Mouse (Mus musculus) lung, postnatal 4 days (tissue): ENCODE measurements around the gene Mfsd12.
A peak's percentile ranks its signal among the peaks of the same experiment; 100 is the strongest.

Experiments
- DNase-seq, 2 experiments: peaks; one replicate each; pipeline ENCODE4 v3.0.0; 2021

Mfsd12 gene

DNA sequence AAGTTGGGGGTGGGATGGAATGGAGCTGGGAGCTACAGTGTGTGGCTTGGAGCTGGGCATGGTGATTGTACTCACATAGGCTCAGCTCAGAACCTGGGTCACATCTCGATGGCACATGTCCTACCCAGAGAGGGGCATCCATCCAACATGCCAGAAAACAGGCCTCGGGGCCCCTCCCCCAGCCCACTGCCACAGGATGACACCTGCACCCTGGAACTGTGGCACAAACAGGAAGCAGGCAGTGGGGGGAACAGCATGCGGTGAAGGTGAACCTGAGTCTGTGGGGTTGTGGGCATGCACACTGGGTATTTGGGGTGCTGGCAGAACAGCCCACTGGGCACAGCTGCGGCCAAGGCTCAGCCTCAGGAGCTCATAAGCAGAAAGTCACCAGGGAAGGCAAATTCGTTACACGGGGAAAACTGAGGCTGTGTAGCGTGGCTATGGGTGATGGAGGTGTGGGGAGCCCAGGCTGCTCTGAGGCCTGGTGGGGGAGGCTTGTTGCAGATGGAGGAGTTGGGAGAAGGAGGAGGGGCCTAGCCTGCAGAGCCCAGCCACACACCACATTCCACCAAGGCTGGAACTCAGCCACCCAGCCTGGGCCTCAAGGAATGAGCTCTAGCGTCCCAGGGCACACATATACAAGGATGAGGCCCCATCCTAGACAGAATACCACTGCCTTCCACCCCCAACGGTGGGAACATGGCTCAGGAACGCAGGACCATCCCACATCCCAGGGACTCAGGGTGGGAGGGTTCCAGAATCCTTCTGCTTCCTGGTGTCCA lies 27.9 kb upstream of the Mfsd12 start:
- DNase-seq: peak; percentile 65 to 85

DNA sequence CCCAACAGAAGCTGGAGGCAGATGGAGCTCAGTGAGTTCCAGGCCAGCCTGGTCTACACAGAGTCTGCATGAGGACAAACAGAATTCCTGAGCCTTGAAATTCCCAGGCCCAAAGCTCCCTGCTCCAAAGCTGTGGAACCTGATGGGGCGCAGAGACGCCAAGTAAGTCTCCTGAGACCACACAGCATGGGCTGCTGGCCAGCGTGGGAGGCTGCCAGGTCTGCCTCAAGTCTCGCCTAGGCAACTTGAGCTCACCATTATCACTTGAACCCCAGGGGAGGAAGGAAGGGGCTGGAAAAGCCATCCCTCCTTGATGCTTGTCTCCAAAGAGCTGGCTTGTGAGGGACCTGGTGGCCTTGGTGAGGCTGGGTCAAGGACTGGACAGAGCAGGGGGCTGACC lies 27.3 kb upstream of the Mfsd12 start:
- no peak for DNase-seq

DNA sequence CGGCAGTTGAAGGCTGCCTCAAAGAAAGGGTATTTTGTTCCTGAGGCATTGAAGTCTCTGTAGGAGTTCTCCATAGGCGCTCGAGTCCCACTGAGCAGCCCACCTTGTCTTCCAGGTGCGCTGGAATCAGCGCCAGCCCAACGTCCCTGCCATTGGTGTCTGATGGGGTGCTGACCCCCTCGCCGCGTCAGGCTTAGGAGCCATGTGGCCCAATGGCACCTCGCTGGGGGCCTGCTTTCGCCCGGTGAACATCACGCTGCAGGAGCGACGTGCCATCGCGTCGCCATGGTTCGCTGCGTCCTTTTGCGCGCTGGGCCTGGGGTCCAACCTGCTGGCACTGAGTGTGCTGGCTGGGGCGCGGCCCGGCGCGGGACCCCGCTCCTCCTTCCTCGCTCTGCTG lies 25.0 kb upstream of the Mfsd12 start:
- no peak for DNase-seq

DNA sequence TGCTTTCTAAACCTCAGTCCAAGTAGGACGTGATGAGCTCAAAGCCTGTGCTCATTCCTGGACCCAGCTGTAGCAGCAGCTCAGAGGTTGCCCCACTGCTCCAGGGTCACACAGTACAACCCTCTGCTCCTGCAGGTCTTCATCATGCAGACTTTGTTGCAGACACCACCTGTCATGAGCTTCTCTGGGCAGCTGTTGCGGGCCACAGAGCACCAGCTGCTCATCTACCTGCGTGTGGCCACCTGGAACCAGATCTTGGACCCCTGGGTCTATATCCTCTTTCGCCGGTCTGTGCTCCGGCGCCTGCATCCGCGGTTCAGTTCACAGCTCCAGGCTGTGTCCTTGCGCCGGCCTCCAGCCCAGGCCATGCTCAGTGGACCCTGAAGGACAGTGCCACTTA lies 23.0 kb upstream of the Mfsd12 start:
- DNase-seq: no peak

DNA sequence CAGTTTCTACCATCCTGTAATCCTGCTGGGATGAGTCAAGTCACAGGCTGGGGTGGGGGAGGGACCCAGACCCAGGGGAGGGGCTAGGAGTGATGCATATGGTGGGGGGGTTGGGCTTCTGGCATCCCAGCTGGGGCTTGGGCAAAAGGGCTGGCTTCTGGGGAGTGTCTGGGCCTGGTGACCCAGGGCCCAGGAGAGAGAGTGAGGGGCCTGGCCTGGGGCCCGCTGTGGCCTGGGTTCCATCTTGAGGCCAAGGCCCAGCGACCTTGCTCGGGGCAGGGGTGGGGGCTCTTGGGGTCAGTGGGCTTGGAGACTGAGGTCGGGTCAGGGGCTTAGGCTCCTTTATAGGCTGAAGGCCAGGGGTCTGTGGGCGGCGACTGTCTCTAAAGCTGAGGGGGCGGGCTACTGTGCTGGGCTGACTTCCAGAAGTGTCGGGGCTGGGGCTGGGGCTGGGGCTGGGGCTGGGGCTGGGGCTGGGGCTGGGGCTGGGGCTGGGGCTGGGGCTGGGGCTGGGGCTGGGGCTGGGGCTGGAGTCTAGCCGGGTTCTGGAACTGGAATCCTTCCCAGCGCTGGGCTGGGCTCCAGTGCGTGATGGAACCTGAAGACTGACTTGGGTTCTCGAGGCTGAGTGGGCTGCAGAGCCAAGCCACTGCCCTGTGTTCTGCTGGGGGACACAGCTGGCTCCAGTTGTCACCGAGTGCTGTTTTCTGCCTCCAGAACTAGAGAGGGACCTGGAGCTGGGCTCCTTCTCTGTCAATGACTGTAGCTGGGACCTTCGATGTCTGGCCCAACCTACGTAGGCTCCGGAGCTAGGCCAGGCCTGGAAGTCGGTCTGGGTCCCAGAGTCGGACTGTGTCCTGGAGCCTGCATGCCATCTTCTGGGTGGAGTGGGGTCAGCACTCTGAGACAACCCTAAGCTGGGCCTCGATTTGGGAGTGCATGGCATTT lies 21.6 kb upstream of the Mfsd12 start:
- DNase-seq: peak; percentile 62 to 82

DNA sequence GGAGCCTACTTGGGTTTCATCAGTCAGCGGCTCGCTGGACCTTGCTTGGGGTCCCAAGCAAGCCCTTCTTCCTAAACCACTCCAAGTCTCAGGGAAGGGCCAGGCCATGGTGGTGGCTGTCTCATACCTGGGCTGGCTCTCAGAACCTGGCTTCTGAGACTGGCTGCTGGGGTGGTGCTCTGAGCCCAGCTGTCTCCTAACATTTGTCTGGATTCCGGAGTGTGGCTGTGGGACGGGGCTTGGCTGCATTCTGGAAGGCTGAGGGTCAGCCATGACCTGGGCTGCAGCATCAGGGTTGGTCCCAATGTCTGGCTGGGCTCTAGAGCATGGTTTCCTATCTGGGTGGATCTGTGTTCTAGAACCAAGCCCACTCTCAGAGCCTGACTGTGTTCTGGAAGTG lies 20.7 kb upstream of the Mfsd12 start:
- no peak for DNase-seq

DNA sequence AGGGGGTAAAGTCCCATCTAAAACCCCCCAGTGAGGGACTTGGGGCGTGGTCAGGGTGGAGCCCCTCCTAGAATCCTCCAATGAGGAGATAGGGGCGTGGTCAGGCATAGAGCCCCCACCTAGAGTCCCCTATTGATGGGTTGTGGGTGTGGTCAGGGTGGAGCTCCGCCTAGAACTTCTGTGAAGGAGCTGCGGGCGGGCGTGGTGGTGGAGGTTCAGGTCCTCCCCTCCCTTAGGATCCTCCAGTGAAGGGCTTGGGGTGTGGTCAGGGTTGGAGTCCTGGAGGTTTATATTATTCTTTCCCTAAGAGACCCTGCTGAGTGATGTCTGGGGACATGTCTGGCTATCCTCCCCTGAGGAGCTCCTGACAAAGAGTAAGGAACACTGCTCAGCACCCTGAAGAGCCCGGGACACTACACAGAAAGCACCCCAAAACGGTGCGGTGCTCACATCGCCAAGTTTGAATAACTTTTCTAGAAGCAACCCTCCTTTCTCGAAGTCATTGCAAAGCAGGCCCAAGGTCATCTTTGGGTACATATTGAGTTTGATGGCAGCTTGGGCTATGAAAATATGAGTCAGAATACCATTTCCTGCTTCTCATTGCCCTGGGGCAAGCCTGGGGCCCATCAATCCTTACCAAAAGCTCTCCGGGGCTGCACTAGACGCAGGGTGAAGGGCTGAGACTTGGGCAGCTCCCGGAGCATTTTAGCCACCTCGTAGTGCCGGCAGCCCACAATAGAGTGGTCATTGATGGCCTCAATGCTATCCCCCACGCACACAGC lies 16.5 kb upstream of the Mfsd12 start:
- DNase-seq: peak in 1 of 2 experiments; percentile 52

DNA sequence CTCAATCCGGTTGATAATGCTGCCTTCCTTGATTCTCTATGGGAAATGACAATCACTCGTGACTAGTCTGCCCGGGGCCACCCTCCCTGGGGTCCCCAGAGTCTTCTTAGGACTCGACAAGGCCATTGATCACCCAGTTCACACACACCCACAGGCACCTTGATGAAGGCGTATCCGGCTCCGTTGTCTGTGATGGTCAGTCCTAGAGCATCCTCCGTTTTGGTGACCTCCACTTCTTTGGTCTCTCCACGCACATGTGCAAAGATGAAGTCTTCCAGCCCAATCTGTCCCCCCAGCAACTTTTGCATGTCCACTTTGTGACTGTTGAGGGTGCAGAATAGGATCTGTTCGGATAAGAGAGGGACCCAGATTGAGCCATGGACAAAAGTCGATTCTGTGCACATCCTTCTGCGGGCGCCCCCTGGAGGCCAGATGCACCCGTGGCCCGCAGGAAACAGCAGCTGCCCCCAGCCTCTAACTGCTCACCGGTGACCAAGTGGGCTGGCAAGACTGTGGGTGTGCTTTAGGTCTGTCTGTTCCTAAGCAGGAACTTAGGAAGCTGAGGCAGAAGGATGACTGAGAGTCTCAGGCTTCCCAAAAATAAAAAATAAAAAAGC lies 15.8 kb upstream of the Mfsd12 start:
- DNase-seq: peak; percentile 77 to 85

DNA sequence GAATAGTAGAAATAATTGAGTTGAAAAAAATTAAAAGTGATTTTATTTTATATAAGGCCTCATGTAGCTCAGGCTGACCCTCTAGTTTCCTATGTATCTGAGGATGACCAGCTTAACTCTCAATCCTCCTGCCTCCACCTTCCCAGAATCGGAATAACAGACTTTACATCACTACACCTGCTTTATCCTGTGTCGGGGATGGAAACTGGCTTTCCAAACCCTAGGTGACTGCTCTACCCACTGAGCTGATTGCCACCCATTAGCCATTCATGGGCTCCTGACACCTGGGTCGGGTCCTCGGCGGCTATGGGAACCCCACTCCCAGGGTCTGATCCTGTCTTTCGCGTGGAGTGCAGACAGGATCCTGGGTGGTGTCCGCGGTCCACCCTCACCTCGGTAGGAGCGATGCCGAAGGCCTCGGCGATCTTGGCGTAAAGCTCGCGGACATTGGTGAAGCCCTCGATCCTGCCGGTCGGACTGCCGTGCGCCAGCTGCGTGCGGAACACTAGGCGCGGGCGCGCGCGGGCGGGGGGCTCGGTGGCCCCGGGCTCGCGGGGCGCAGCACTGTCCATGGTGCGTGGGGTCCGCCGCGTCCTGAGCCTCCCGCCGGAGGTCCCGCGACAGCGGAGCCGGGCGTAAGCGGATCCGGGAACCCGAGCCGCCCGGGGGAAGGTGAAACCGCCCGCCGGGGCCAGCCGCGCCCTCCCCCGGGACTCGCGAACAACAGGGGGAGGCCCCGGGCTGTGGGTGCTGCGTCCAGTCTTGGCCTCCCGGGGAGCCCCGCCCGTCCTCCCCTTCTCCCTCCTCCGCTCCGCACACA lies 14.4 kb upstream of the Mfsd12 start, which contains the start of gene Gipc3:
Gipc3 (minus strand) TSS at position 581 of the 820 bp plus-strand sequence.
- DNase-seq: peak in 1 of 2 experiments; percentile 55

DNA sequence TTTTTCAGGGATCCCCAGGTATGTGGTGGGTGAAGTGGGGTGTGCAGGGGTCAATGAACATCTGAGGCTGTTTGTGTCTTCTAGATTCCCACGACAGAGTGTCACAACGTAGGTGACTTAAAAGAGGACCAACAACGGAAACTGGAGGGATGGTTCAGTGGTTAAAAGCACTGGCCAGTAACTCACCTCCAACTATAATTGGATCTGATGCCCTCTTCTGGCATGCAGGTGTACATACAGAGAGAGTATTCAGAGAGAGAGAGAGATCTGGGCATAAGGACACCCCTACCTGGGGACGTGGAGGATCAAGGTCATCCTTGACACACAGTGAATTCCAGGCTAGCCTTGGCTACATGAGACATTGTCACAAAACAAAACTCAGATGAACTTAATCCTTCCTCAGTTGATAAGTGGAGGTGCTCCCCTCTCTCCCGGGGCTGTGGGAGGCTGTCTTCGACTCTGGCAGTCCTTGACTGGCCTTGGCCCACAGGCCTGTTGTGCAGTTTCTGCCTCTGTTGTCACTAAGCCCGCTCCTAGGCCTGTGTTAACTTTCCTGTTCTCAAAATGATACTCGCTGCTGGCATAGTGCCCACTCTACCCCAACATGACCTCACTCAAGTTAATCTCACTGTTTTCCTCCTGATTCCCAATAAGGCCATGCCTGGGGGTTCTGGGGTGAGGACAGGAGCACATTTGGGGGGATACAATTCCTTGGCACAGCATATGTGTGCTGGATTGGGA lies 12.7 kb upstream of the Mfsd12 start:
- no peak for DNase-seq

DNA sequence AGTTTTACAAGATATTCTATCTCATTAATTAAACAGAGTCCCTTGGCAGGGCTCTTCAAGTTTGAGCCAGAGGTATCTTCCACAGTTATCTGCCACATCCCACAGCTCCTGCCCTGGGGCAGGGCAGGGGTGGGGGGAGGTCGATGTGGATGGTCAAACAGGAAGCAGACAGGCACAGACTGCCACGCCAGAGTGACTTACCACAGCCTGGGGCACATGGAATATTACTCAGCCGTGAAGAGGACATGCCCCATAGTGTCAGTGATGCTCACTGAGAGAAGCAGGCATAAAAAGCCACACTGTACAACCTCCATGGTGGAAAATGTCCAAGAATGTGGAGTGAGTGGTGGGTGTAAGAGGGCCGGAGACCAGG lies 12.1 kb upstream of the Mfsd12 start:
- no peak for DNase-seq

DNA sequence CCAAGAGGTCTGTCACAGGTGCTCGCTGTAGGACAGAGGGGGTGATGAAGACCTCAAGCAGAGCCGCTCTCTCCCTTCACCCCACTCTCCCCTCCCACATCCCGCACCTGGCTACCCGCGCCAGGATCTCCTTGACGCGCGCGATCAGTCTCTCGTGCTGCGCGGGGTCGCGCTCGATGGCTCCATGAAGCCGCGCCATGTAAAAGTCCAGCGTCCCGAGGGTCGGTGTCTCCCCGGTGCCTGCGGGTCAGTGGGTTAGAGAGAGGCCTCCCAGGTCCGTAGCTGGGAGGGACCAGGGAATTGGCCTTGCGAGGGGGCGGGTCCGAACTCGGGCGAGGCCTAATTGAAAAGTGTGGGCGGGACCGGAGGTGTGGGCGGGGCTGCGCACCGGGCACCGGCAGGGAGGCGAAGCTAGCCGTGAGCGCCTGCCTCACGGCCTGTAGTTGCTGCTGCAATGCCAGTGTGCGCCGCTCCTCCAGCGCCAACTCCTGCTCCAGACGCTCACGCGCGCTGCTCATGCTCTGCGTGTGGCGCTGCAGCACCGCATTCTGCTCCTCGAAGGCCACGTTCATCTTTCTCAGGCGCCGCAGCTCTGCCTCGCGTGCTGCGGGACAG lies 10.7 kb upstream of the Mfsd12 start:
- DNase-seq: peak; percentile 82 to 85

DNA sequence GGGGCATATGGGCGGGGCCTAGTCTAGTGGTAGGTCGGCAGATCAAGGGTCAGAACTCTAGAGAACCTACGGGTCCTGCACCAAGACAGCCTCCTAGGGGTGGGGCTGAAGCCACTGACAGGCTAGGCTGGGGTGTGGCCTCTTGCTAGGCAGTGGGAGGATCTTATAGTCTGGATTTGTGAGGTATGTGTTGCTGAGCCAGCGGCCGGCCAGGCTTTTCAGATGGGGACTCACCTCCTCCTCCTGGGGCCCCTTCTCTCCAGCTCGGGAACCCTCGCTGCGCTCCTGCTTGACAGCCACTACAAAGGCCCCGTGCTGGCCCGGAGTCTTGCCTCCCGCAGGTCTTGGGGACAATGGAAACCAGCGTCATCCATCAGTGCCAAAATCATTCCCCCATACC lies 8.1 kb upstream of the Mfsd12 start:
- peak in 1 of 2 experiments; percentile 68 for DNase-seq

DNA sequence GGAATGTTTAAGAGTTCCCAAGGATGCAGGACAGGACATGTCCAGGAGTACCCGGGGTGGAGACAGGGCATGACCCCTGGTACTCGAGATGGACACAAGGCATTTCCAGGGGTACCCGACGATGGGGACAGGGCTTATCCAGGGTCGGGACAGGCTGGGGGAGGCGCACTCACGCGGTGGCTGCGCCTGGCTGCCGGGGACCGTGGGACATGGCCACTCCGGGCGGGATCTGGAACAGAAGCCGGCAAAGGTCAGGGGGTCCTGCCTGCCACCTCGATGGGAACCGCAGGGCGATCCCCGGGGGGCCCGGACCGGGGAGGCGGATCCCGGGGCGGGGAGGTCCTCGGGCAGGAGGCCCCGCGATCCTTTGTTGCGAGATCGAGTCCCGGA lies 7.3 kb upstream of the Mfsd12 start:
- DNase-seq: no peak

DNA sequence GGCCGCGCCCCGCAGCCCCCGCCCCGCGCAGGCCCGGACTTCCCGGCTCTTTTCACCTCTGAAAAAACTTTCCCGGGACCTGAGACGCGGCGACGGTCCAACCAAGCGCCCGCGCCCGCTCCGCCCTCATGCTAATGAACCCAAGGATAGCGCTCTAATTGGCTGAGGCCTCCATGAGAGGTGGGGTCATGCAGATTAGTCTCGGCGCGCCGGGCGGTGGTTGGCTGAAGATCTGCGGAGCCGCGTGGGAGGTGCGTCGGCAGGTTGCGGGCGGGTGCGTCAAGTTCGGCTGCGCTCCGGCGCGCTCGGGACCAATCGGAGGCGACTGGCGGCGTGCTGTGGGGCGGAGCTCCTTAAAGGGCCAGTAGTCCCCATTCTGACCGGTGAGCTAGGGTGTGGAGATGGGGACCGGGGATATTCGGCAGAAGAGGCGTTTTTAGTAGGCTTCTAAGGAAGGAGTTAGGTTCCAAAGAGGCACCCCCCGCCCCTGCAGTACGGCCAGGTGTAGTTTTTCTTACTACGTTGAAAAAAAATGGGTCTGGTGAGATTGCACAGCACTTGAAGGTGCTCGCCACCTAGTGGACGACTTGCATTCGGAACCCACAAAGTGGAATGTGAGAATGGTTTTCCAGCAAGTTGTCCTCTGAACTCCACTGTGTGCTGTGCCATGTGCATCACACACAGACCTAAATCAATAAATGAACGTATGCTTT lies 6.8 kb upstream of the Mfsd12 start, which contains the start of gene Hmg20b:
Hmg20b (minus strand) TSS at position 130 of the 713 bp plus-strand sequence.
- DNase-seq: peak; percentile 99 to 100

DNA sequence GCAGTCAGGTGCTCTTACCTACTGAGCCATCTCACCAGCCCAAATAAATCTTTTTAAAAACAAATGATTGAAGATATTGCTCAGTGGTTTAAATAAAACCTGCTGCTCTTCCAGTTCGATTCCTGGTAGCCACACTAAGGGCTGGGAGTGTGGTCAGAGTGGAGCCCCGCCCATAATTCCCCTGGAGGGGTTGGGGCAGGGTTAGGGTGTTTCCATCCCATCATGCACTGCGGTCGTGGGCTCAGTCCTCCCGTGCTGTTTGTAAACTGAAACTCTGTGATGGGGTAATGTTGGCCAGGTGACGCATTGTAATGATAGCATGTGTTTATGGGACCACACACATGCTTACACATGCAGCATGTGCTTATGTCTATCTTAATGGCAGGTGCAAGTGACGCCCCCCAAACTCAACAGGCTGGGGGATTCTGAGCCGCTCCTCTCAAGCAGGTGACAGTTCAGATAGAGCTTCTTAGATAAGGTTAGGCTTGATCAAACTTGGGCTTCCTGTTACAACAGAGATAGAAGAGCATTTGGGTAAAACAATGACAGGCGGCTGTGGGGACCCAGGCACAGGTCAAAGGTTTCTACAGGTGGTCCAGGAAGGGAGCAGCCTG lies 5.5 kb upstream of the Mfsd12 start:
- DNase-seq: no peak

DNA sequence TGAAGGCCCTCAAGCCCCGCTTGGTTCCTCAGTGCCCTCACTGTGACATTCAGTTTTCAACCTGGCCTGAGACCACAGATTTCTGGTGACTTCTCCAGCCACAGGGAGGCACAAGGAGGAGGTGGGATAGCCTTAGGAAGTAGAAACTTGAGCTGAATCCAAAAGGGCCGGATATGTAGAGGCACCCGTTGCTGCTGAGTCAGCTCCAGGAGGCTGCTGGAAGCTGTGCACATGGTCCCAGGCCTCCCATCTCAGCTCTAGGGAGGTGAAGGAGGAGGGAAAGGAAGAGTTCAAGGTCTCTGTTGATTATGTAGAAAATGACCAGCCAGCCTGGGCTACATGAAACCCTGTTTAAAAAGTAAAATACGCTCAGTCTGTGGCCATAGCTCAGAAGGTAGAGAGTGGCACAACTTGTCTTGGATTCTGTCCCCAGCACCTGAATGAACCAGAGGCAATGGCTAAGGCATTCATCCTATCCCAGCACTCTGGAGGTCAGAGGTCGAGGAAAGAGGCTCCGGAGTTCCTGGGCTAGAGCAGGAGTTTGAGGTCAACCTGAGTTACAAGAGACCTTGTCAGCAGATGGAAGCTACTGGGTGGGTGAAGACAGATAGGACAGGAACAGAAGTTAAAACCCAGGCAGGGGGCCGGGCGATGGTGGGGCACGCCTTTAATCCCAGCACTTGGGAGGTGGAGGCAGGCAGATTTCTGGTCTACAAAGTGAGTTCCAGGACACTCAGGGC lies 2.4 kb upstream of the Mfsd12 start:
- no peak for DNase-seq

DNA sequence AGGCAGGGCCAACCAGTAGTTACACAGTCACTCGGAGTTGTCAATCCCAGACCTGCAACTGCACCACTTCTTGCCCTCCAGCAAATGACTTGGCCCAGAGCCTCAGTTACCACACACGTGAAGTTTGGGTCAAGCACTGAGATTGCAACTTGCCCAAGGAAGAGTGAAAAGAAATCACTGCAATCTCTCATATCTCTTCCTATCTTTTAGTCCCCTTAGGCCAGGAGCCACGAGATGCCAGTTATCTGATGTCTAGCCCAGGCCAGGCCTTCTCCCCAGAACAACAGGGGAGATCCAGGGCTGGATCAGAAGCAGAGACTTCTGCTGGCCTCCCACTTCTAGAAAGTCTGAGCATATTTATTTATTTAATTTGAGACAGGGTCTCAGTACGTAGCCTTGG lies 1.8 kb upstream of the Mfsd12 start:
- DNase-seq: no peak
